Mouse (Mus musculus) frontal cortex, adult (tissue): ENCODE results near the gene Pan2.
A peak's percentile ranks its signal among the peaks of the same experiment; 100 is the strongest.
"Not testable (repeated sequence)": the region's sequence is repeated elsewhere in the genome, so short reads cannot be mapped to it uniquely, and the experiment has no call there.

ENCODE experiments used
- ATAC-seq: cut with Nextera tagmentation; 2 replicates; pipeline ENCODE4 v1.9.2; 2017; ENCODE audit warnings: mild to moderate bottlenecking, moderate library complexity, mixed read lengths; ENCODE audit not compliant: low TSS enrichment

Gene Pan2

DNA sequence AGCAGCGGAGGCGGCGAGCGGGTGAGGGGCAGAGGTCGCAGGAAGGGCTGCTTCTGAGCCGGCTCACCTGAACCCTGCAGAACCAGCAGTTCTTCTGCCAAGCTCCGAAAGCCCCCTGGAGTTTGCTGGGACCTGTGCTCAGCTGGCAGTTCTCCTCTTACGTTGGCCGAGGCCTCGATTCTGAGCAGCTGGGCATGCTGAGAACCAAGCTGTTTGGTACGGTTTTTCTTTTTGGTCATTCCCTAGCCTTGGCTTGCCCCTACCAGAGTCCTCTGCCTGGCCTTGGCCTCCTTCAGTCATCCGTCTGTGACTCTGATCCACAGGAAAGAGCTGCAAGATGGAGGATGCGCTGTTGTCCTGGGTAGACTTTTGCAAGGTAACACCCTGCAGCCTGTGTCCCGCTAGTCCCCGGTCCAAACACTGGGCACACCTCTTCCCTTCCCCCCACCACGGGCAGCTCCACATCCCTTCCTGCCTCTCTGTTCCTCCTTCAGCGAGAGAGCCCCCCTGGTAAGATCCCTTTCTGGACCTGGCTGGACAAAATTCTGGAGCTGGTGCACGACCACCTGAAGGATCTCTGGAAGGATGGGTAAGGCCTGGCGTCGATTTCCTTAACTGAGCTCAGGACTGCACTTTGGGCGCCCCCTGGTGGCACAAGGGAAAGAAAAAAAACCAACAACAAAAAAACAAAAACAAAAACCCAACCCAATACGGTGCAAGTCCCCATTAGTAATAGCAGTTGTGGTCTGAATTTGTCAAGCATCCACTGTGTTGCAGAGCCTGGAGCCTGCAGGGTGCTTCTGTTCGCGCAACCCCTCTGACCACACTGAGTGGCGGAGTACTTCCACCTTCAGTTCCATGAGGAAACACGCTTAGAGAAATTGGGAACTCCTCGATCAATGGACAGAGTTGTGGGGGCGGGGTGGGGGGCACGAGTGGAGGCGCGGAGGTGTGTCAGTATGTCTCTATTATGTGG is 19.2 kb upstream of the Pan2 start:
- ATAC-seq = peak; percentile 34; the same call in 1 of the 2 replicates

- ATAC-seq = not testable (repeated sequence)
These were observed 12.5 kb upstream of the Pan2 start for GRCm38 (mm10) chr10:128290594-128290993.

DNA sequence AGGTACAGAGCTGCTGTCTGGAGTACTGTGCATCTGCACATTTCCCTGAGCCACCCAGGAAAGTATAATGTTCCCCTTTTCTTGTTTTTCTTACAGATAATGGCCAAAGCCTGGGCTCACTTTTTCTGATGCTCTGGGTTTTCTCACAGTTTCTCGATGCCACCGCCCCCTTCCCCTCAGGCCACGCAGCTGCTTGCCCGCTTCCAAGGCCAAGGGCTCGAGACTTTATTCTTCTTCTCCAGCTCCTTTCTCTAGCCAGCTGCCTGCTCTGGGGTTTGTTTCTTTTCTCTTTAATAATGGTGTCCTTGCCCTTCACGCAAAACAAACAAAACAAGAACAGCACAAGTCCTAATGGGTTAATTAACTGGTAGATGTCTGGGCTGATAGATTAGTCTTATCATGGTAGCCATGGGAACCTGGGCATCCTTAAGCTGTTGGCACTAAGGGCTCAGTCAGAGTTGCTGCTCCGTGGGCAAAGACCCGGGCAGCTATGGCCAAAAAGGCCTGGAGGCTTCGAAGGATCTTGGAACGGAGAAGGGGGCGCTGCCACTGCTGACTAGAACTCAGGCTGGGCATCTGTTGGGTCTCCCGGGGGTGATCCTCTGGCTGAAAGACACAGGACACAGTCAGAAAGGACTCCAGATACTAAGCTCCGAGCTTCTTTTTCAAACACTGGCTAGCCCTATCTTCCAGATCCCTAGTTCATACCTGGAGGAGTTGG is 6.6 kb upstream of the Pan2 start:
- ATAC-seq = no peak

DNA sequence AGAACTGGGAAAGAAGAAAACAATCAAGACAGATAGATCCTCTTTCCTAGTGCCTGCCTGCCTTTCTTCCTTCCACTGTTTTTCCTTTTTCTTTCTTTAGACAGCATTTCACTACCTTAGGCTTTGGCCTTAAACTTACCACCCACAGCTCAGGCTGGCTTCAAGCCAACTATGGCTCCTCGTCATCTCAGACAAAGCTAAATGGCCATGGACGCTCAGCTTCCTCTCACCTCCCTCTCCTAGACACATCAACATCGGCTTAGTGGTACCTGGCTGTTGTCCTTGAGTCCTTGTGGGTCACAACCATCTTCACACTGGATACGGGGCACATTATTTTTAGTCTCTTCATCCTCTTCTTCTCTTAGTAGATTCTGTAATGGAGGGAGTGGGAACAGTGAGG is 5.9 kb upstream of the Pan2 start:
- no peak for ATAC-seq

DNA sequence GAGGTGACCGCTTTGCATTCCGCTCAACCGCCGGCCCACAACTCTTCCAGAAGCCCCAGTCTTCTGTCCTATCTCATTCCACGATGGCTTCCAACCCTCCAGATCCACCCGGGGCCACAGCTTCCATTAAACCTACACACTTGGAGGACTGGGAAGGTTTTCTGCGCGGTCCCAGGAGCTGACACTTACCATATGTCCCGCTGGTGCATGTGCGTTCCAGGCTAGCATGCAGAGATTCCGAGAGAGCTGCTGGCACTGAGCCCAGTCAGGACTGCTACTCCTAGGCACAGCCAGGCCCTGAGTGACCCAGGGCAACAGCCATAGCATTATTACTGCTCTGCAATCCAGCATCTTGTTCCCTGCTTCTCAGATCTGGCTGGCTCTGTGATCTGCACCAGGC is 5.5 kb upstream of the Pan2 start:
- ATAC-seq = no peak

DNA sequence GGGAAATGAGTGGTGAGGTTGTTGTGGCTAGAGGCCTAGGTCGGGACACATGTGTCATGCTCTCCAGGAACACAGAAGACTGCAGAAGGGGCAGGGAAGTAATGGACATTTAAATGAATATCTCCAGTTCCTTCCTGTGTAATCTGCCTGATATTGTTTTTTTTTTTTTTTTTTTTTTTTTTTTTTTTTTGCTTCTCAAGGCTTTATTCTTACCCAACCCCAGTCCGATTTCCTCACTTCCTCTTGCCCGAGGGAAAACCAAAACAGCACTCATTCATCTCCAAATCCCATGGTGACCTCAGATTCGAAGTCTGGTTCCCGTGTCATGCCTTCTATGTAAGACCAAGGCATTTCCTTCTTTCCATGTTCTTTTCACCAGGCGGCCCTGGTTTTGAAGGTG is 4.9 kb upstream of the Pan2 start:
- no peak for ATAC-seq

DNA sequence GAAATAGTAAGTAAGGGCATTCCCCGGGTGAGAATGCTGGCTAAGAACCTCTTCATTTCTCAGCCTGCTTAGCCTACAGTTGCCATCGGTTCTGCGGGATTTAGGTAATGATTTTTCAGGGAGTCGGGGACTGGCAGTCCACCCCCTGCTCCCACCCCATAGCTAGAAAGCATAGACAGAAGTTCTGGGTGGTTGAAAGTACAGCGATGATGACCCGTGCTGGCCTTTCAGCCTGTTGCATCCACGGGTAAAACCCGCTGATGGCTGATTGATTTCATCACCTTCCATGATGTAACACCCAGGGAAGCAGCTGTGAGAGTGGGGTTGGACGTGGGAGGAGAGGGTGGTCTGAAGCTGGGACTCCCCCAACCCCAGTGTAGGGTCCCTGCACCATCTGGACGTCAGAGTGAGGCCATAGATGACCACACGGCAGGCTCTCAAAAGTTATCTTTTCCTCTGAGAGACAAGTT is 4.4 kb upstream of the Pan2 start, which contains the start of gene Il23a:
Gene Il23a, minus strand, starts transcription at position 51 of the 470 bp plus-strand sequence.
- no peak for ATAC-seq

DNA sequence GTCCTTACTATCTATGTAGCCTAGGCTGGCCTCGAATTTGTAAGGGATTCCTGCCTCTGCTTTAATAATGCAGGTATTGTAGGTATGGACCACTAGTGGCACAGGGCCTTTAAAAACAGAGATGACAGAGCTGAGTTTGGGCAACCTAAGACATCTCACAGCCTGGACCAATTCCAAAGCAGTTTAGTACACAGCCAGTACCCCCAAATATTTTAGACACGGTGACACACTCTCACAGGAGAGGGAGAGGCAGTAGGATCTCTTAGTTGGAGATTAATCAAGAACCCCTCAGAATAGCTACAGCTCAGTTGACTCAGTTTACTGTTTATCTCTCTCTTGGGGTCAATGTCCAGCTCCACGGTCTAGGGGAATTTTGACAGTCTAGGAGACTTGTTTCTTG is 778 bp upstream of the Pan2 start:
- ATAC-seq = no peak

DNA sequence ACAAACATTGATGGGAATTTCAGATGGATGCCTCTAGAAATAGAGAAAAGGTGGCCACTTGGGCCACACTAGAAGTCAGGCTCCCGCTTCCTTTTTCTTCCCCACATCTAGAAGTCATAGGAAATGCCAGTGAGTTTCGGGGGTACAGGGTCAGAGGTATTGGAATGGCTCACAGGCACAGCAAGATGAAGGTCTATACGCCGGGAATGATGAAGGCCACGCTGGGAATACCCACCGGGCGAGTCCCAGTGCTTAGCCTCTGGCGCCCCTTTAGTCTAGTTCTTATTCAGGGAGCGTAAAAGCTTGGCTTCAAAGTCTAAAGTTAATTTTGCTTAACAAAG is 380 bp upstream of the Pan2 start:
- peak; percentile 32; the same call in 1 of the 2 replicates for ATAC-seq

DNA sequence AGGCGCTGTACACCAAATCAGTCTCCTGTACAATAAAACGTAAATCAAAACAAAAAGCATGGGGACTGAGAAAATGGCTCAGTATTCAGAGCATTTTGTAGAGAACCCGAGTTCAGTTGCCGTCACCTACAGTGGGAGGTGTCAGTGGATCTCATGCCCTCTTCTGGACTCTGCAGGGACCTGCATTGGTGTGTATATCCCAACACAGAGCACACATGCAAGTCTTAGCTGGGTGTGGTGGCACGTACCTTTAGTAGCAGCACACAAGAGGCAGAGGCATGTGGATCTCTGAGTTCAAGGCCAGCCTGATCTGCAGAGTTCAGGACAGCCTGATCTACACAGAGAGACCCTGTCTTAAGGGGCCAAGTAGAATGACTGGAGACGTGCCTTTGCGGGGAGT is 6.5 kb downstream of the Pan2 start:
- ATAC-seq = no peak

DNA sequence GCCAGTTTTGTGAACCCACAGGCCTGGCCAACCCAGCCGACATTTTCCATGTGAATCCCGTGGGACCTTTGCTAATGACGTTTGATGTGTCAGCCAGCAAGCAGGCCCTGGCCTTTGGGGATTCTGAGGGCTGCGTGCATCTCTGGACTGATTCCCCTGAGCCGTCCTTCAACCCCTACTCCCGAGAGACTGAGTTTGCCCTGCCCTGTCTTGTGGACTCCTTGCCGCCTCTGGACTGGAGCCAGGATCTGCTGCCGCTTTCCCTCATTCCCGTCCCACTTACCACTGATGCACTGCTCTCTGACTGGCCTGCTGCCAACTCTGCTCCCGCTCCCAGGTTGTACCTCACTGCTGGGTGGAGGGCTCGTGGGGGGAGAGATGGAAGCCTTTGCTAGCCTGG is 7.0 kb downstream of the Pan2 start:
- no peak for ATAC-seq

- ATAC-seq = no peak
These were observed 7.8 kb downstream of the Pan2 start for GRCm38 (mm10) chr10:128310902-128311301.

GRCm38 (mm10) chr10:128315578-128315977 is 12.4 kb downstream of the Pan2 start:
- no peak for ATAC-seq

DNA sequence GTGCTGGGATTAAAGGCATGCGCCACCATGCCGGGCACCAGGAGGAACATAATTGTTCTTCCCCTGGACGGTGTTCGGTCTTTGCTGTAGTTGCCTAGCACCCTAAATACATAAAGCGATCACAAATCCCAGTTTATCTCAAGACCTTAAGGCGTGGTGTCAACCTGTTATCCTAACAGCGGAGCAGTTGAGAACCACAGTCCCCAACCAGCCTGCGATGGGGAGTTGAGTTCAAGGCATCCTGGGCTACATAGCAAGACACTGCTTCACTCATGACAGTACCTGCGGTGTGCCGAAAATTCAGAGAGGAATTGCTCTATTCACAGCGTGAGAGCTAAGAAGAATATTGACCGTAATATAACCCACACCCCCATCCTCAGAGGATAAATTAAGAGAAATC is 18.5 kb downstream of the Pan2 start:
- ATAC-seq = no peak

DNA sequence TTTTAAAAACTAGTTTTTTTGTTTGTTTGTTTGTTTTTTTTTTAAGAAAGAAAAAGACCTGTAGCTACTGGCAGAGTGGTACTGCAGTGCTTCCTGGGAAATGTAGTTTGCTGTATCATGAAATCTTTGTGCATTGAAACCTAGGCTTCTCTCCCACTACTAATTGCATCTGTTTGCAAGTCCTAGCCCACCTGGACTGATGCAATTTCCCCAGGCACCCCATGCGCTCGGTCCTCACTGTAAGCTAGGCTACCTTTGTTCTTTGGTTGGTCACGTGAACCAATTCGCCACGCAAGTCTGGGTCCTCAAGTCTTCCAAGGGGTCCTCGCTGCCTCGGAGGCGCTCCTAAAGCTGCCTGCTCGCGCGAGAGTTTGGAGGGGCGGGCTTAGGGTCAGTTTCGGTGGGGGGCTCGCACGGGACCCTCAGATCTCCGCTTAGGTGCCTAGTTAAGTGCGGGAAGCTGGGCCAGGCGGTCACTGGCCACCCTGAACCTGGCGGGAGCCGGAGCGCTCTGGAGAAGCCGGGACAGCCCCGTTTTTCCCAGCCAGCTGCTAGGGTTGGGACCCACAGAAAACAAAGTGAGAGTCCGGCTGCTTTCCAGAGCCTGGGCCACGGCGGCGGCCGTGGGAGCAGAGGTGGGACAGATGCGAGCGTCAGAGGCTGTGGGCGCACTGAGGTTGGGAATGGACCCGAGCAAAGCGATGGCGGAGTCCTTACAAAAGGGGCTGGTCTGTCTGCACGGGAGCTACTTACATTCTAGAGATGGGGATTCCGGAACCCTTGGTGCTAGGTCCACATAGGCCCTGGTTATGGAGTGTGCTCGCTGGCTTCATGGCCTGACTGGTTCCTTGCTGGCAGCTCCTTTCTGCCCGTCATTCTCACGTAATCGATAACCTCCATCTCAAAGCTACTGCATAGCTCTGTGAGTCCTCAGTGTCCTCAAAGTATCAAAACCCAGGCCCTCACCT is 19.3 kb downstream of the Pan2 start, which contains the start of gene Cnpy2:
Gene Cnpy2, plus strand, starts transcription at position 319 of the 968 bp plus-strand sequence.
- peak; percentile 79 for ATAC-seq

DNA sequence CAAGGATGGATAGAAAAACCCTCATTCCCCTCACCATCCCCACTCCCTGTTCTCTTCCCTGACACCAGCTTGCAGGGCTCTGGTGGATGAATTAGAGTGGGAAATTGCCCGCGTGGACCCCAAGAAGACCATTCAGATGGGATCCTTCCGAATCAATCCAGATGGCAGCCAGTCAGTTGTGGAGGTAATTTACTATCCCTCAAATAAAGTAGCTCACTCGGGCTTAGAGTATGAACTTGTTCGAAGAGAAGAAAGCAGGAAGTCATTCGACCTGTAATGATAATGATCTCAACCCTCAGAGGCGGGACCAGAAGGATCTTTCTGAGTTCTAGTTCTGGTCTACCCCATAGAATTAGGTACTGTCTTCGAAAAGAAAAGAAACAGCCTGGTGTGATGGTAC is 20.4 kb downstream of the Pan2 start:
- ATAC-seq = no peak

GRCm38 (mm10) chr10:128326825-128327224 is 23.7 kb downstream of the Pan2 start:
- ATAC-seq = peak; percentile 69

- ATAC-seq = no peak
These were observed 24.5 kb downstream of the Pan2 start for GRCm38 (mm10) chr10:128327610-128328009.

DNA sequence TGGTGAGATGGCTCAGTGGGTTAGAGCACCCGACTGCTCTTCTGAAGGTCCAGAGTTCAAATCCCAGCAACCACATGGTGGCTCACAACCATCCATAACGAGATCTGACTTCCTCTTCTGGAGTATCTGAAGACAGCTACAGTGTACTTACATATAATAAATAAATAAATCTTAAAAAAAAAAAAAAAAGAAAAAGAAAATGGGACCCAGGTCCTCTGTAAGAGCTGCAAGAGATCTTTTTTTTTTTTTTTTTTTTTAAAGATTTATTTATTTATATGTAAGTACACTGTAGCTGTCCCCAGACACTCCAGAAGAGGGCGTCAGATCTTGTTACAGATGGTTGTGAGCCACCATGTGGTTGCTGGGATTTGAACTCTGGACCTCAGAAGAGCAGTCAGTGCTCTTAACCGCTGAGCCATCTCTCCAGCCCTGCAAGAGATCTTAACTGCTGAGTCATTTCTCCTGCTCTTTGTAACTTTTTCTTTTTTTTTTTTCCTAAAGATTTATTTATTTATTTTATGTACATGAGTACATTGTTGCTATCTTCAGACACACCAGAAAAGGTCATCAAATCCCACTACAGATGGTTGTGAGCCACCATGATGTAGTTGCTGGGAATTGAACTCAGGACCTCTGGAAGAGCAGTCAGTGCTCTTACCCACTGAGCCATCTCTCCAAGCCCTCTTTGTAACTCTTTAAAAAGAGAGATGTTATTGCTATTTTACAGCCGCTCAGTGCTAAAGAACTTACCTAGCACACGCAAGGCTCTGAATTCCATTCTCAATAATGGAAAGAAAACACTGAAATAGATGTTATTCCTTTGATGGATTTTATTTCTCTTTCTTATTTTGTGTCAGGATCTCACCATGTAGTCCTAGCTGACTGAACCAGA is 29.5 kb downstream of the Pan2 start:
- ATAC-seq = not testable (repeated sequence)

- ATAC-seq = no peak
These were observed 32.4 kb downstream of the Pan2 start for GRCm38 (mm10) chr10:128335582-128335981.
